Comparison of ENCODE assay signal across 7 mouse cellular contexts in genomic region chr11:120582268-120582981, GRCm38 (mm10). TPM values are rescaled to one million over a fixed set of nuclear protein-coding genes. Genes with fewer than 3 reads are reported as not detected.
DNase-seq lines count a peak whose midpoint lies in the region; ATAC-seq and TF ChIP-seq lines count a peak whose summit lies in the region.

No protein-coding gene starts in this region.

- peak; percentile 42 for ATAC-seq in CD4-positive, CD25-positive, alpha-beta regulatory T cell, adult 4 months
- no peak for ATAC-seq in forebrain, embryonic 12.5 days (ENCODE audit: low FRiP score)
- no peak for ATAC-seq in intestine, postnatal 0 days

- H3K36me3 ChIP-seq in MEL (ENCODE audit: control insufficient read depth in 1 of 2, insufficient read depth in 2 of 2, low read length in 2 of 2) = peaks cover 7 to 12% of the 10 kb centered on the region in 2 experiments; a peak in 3 of 4 replicates
- peaks cover 62% of the 10 kb centered on the region for H3K36me3 ChIP-seq in forebrain, embryonic 12.5 days (replicated peaks)
- peaks cover 37% of the 10 kb centered on the region for H3K36me3 ChIP-seq in intestine, postnatal 0 days (ENCODE audit: control insufficient read depth, insufficient read depth)

- TF ChIP-seq CTCF in MEL (IDR thresholded peaks at IDR 0.05 in 2 of 3, conservative IDR thresholded peaks at IDR 0.05 in 1 of 3; ENCODE audit: control insufficient read depth in 1 of 3, insufficient read depth in 1 of 3, low read depth in 2 of 3, low read length in 3 of 3, poor library complexity in 1 of 3, severe bottlenecking in 1 of 3) = peak; percentile 18 to 85 (median 75); a peak in 5 of 6 replicates
- TF ChIP-seq CTCF in intestine, postnatal 0 days (IDR thresholded peaks at IDR 0.05; ENCODE audit: low read depth) = peak; percentile 72

- peak overlapping the region; percentile 73 for H3K27ac ChIP-seq in MEL (ENCODE audit: control insufficient read depth, low read depth, low read length)
- peak overlapping the region; percentile 93 for H3K27ac ChIP-seq in forebrain, embryonic 12.5 days
- H3K27ac ChIP-seq in intestine, postnatal 0 days (ENCODE audit: low read depth, low read length) = peak overlapping the region; percentile 99

- 77% methylated on average over 8 of the region's 8 CpGs for WGBS in forebrain, embryonic 12.5 days
- 70% methylated on average over 8 of the region's 8 CpGs for WGBS in intestine, postnatal 0 days

- peaks cover 35% of the 10 kb centered on the region for H3K79me2 ChIP-seq in MEL (ENCODE audit: control insufficient read depth, insufficient read depth, low read length, poor library complexity)

- TF ChIP-seq POLR2A in MEL (IDR thresholded peaks at IDR 0.05; ENCODE audit: control insufficient read depth in 1 of 2, insufficient read depth in 1 of 2, low read depth in 1 of 2, low read length in 2 of 2, poor library complexity in 1 of 2) = no peak; a peak in 1 of 4 replicates

- no peaks in the 10 kb centered on the region for H3K9me3 ChIP-seq in MEL (replicated peaks; ENCODE audit: insufficient read depth, low read length)
- H3K9me3 ChIP-seq in forebrain, embryonic 12.5 days = 0 out of 2 replicates have a peak, but pooled peaks cover 4% of the 10 kb centered on the region
- H3K9me3 ChIP-seq in intestine, postnatal 0 days (ENCODE audit: control insufficient read depth) = no peaks in the 10 kb centered on the region

- peak; percentile 84 for DNase-seq in MEL (ENCODE audit: low read depth, low spot score)
- peak; percentile 67 for DNase-seq in lung, postnatal 10 days
- peak; percentile 37 to 54 for DNase-seq in spleen, postnatal 36 days (ENCODE audit: low spot score in 2 of 2)
- no peak for DNase-seq in left cerebral cortex, adult 18-20 months (ENCODE audit: low spot score in 2 of 2)

- H3K27me3 ChIP-seq in MEL (ENCODE audit: control insufficient read depth in 1 of 2, insufficient read depth in 2 of 2, low read length in 2 of 2) = no peaks in the 10 kb centered on the region
- H3K27me3 ChIP-seq in forebrain, embryonic 12.5 days = no peaks in the 10 kb centered on the region
- no peaks in the 10 kb centered on the region for H3K27me3 ChIP-seq in intestine, postnatal 0 days (replicated peaks; ENCODE audit: control insufficient read depth, insufficient read depth, low read length)

- no peak for TF ChIP-seq EP300 in MEL (IDR thresholded peaks at IDR 0.05; ENCODE audit: low read depth in 1 of 2, low read length in 2 of 2)

- peaks cover 5 to 18% of the 10 kb centered on the region in 2 experiments for H3K4me1 ChIP-seq in MEL (ENCODE audit: control insufficient read depth in 1 of 2, insufficient read depth in 2 of 2, low read length in 2 of 2)
- H3K4me1 ChIP-seq in forebrain, embryonic 12.5 days = peaks cover 25% of the 10 kb centered on the region
- H3K4me1 ChIP-seq in intestine, postnatal 0 days (replicated peaks; ENCODE audit: control insufficient read depth, insufficient read depth, low read length) = 0 out of 2 replicates have a peak, but pooled peaks cover 14% of the 10 kb centered on the region

- TF ChIP-seq RAD21 in MEL (IDR thresholded peaks at IDR 0.05; ENCODE audit: low read depth, low read length) = peak; percentile 67

- peak overlapping the region; percentile 99 for H3K4me2 ChIP-seq in forebrain, embryonic 12.5 days
- H3K4me2 ChIP-seq in intestine, postnatal 0 days (replicated peaks; ENCODE audit: low read depth) = peak overlapping the region; percentile 86

- peak overlapping the region; percentile 63 to 76 for H3K4me3 ChIP-seq in MEL (ENCODE audit: control insufficient read depth in 1 of 2, insufficient read depth in 1 of 2, low read depth in 2 of 2, low read length in 2 of 2)
- H3K4me3 ChIP-seq in forebrain, embryonic 12.5 days (replicated peaks) = peak overlapping the region; percentile 96
- H3K4me3 ChIP-seq in intestine, postnatal 0 days (ENCODE audit: low read depth, low read length) = peak overlapping the region; percentile 85

- peak overlapping the region; percentile 84 for H3K9ac ChIP-seq in MEL (ENCODE audit: control insufficient read depth, low read depth, low read length, poor library complexity, severe bottlenecking)
- peak overlapping the region; percentile 94 for H3K9ac ChIP-seq in forebrain, embryonic 12.5 days
- peak overlapping the region; percentile 100; the same call in 1 of the 2 replicates for H3K9ac ChIP-seq in intestine, postnatal 0 days (ENCODE audit: low read depth, low read length)

TF ChIP-seq in MEL, 35 proteins besides CTCF, POLR2A, EP300 and RAD21 (continues in another document):
- no peak for TF ChIP-seq CHD2 (IDR thresholded peaks at IDR 0.05; ENCODE audit: low read length)
- peak; percentile 63 for TF ChIP-seq USF1 (IDR thresholded peaks at IDR 0.05; ENCODE audit: low read depth, low read length)
- no peak for TF ChIP-seq TBP (IDR thresholded peaks at IDR 0.05; ENCODE audit: low read depth, low read length)
- TF ChIP-seq CHD1 (IDR thresholded peaks at IDR 0.05; ENCODE audit: low read depth, low read length) = 0 out of 2 replicates have a peak, but pooled peaks have one; percentile 37
- TF ChIP-seq ZC3H11A (IDR thresholded peaks at IDR 0.05; ENCODE audit: low read depth, low read length) = peak; percentile 40
- no peak for TF ChIP-seq TAL1 (IDR thresholded peaks at IDR 0.05; ENCODE audit: low read length)
- no peak for TF ChIP-seq POLR2AphosphoS5 (IDR thresholded peaks at IDR 0.05; ENCODE audit: borderline replicate concordance, low read depth, low read length)
- TF ChIP-seq MYB (IDR thresholded peaks at IDR 0.05; ENCODE audit: low read depth, low read length) = no peak
- peak; percentile 63; the same call in 1 of the 2 replicates for TF ChIP-seq MYC (IDR thresholded peaks at IDR 0.05; ENCODE audit: low read depth, low read length)
- no peak for TF ChIP-seq MEF2A (IDR thresholded peaks at IDR 0.05; ENCODE audit: extremely low read depth, insufficient replicate concordance, low read depth, low read length, poor library complexity, severe bottlenecking)
- TF ChIP-seq MAFK (IDR thresholded peaks at IDR 0.05; ENCODE audit: borderline replicate concordance, low read depth, low read length) = no peak
- TF ChIP-seq RCOR1 (IDR thresholded peaks at IDR 0.05; ENCODE audit: low read depth, low read length) = no peak
- TF ChIP-seq POLR2AphosphoS2 (IDR thresholded peaks at IDR 0.05; ENCODE audit: low read length) = no peak; the same call in 1 of the 2 replicates
- TF ChIP-seq GABPA (IDR thresholded peaks at IDR 0.05; ENCODE audit: low read depth, low read length) = no peak
- TF ChIP-seq E2F4 (IDR thresholded peaks at IDR 0.05; ENCODE audit: borderline replicate concordance, low read depth, low read length) = no peak
- no peak for TF ChIP-seq ETS1 (IDR thresholded peaks at IDR 0.05; ENCODE audit: low read depth, low read length)

RNA-seq across cellular contexts. Expression of gene Arhgdia, which starts 1.0 kb away (rescaled TPM):
- 100 to 1,000 TPM; 554 to 866 TPM for polyA plus RNA-seq in CD4-positive, CD25-positive, alpha-beta regulatory T cell, adult 4 months (2017; shearing (Covaris generic))
- total RNA-seq in MEL (2012; rRNA removed) = 364 and 367 TPM in 2 replicates
- polyA plus RNA-seq in MEL (2012; ENCODE audit: insufficient read depth in 1 of 2, insufficient read length in 2 of 2, low read depth in 1 of 2, low replicate concordance in 2 of 2, missing spikeins in 1 of 2) = 100 to 1,000 TPM; 601 to 821 TPM
- 496 and 513 TPM in 2 replicates for polyA plus RNA-seq in forebrain, embryonic 12.5 days (2016; fragmentation: Nextera tagmentation; extraction: Ambion mirVana)
- 474 and 493 TPM in 2 replicates for polyA plus RNA-seq in intestine, postnatal 0 days (2015; fragmentation: Nextera tagmentation; extraction: Ambion mirVana)
- 100 to 1,000 TPM; 310 to 324 TPM for total RNA-seq in left cerebral cortex, adult 18-20 months (2021)

RNA-seq across cellular contexts. Expression of gene P4hb, which starts 9.4 kb away (rescaled TPM):
- 100 to 1,000 TPM; 162 to 169 TPM for polyA plus RNA-seq in CD4-positive, CD25-positive, alpha-beta regulatory T cell, adult 4 months (2017; shearing (Covaris generic))
- 625 and 639 TPM in 2 replicates for total RNA-seq in MEL (2012; rRNA removed)
- 1,000 to 10,000 TPM in 1 of 2 experiments, 100 to 1,000 TPM in 1; 563 to 1,152 TPM for polyA plus RNA-seq in MEL (2012; ENCODE audit: insufficient read depth in 1 of 2, insufficient read length in 2 of 2, low read depth in 1 of 2, low replicate concordance in 2 of 2, missing spikeins in 1 of 2)
- 334 and 362 TPM in 2 replicates for polyA plus RNA-seq in forebrain, embryonic 12.5 days (2016; fragmentation: Nextera tagmentation; extraction: Ambion mirVana)
- 2,516 and 2,539 TPM in 2 replicates for polyA plus RNA-seq in intestine, postnatal 0 days (2015; fragmentation: Nextera tagmentation; extraction: Ambion mirVana)
- total RNA-seq in left cerebral cortex, adult 18-20 months (2021) = 100 to 1,000 TPM; 127 to 129 TPM

RNA-seq across cellular contexts. Expression of gene Alyref, which starts 15.7 kb away (rescaled TPM):
- 10 to 100 TPM in 1 of 2 experiments, 1 to 10 TPM in 1; 8.5 to 42.6 TPM for polyA plus RNA-seq in CD4-positive, CD25-positive, alpha-beta regulatory T cell, adult 4 months (2017; shearing (Covaris generic))
- 1,072 and 1,078 TPM in 2 replicates for total RNA-seq in MEL (2012; rRNA removed)
- polyA plus RNA-seq in MEL (2012; ENCODE audit: insufficient read depth in 1 of 2, insufficient read length in 2 of 2, low read depth in 1 of 2, low replicate concordance in 2 of 2, missing spikeins in 1 of 2) = 100 to 1,000 TPM in 1 of 2 experiments, not detected in 1; 600 TPM
- 561 and 697 TPM in 2 replicates for polyA plus RNA-seq in forebrain, embryonic 12.5 days (2016; fragmentation: Nextera tagmentation; extraction: Ambion mirVana)
- 209 and 226 TPM in 2 replicates for polyA plus RNA-seq in intestine, postnatal 0 days (2015; fragmentation: Nextera tagmentation; extraction: Ambion mirVana)
- 10 to 100 TPM; 60.8 to 62.9 TPM for total RNA-seq in left cerebral cortex, adult 18-20 months (2021)

RNA-seq across cellular contexts. Expression of gene Anapc11, which starts 15.8 kb away (rescaled TPM):
- polyA plus RNA-seq in CD4-positive, CD25-positive, alpha-beta regulatory T cell, adult 4 months (2017; shearing (Covaris generic)) = 100 to 1,000 TPM; 122 to 134 TPM
- total RNA-seq in MEL (2012; rRNA removed) = 97.3 and 130 TPM in 2 replicates
- polyA plus RNA-seq in MEL (2012; ENCODE audit: insufficient read depth in 1 of 2, insufficient read length in 2 of 2, low read depth in 1 of 2, low replicate concordance in 2 of 2, missing spikeins in 1 of 2) = 100 to 1,000 TPM in 1 of 2 experiments, not detected in 1; 120 TPM
- 179 and 186 TPM in 2 replicates for polyA plus RNA-seq in forebrain, embryonic 12.5 days (2016; fragmentation: Nextera tagmentation; extraction: Ambion mirVana)
- polyA plus RNA-seq in intestine, postnatal 0 days (2015; fragmentation: Nextera tagmentation; extraction: Ambion mirVana) = 107 and 108 TPM in 2 replicates
- total RNA-seq in left cerebral cortex, adult 18-20 months (2021) = 10 to 100 TPM; 95.1 to 98.8 TPM

RNA-seq across cellular contexts. Expression of gene Npb, which starts 25.9 kb away (rescaled TPM):
- polyA plus RNA-seq in CD4-positive, CD25-positive, alpha-beta regulatory T cell, adult 4 months (2017; shearing (Covaris generic)) = not detected
- 0.27 and 0.62 TPM in 2 replicates for total RNA-seq in MEL (2012; rRNA removed)
- 1 to 10 TPM in 1 of 2 experiments, not detected in 1; 1.7 TPM for polyA plus RNA-seq in MEL (2012; ENCODE audit: insufficient read depth in 1 of 2, insufficient read length in 2 of 2, low read depth in 1 of 2, low replicate concordance in 2 of 2, missing spikeins in 1 of 2)
- 0.40 TPM in 1 of 2 replicates, not detected in the other for polyA plus RNA-seq in forebrain, embryonic 12.5 days (2016; fragmentation: Nextera tagmentation; extraction: Ambion mirVana)
- 3.4 and 3.5 TPM in 2 replicates for polyA plus RNA-seq in intestine, postnatal 0 days (2015; fragmentation: Nextera tagmentation; extraction: Ambion mirVana)
- 1 to 10 TPM in 1 of 2 experiments, not detected in 1; 1.3 TPM for total RNA-seq in left cerebral cortex, adult 18-20 months (2021)

Comparison
In these comparisons a context has a peak if more than half of its experiments do, and no peak if none do; other contexts are left out.
1. DNase-seq: peak in MEL (single experiment), lung, postnatal 10 days (single experiment) and spleen, postnatal 36 days (2 of 2); none in left cerebral cortex, adult 18-20 months (0 of 2).
2. Peak in every context shown above with its lines, with median percentiles within 50 percentile points of each other: H3K27ac ChIP-seq, H3K4me3 ChIP-seq and H3K9ac ChIP-seq.